Mouse (Mus musculus) right cerebral cortex, postnatal 4 days (tissue): ENCODE measurements at regions not wholly inside any gene's neighbourhood (a gene's known extent, or its start where the extent isn't known, plus 50 kb on each side); places are given as distances from the start of the nearest gene placed in this dataset.
A peak's percentile ranks its signal among the peaks of the same experiment; 100 is the strongest.

ENCODE experiments used
- DNase-seq: peaks from one replicate; pipeline ENCODE4 v3.0.0-alpha.2; 2022

DNA sequence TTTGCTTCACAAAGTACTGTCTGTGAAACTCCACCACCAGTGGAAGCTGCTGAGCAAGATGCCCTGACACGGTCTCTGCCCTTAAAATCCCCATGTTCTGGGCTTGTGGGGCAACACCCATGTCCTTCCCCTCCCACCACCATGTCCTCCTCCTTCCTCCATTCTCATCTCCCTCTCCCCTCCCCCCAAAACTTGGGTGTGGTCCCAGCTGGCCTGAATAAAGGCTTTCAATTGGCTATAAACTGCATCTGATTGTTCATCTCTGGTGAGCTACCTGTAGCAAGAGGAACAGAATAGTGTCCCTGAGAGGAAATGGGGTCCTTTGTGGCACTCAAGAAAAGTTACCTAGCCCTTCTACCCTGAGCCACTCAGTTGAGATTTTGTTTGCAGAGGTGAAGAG lies 91.8 kb downstream of the Slc16a9 start:
- DNase-seq: no peak

DNA sequence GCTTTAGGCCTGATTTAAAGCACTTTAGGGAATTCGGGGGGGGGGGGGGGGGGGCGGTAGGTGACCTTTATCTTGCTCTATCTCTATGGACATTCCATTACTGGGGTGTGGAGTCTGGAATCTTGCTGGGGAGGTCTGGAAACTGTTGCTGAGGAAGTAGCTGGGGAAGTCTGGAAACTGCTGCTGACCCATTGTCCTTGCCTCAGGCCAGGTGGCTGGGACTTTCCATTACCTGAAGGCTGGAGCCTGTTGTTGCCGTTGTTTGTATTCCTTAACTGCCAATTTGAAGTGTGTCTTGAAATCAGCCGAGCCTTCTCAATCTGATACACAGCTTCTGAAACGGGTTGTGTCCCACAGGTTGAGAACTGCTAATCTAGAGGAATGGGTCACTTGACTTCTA lies 80.9 kb upstream of the Fam13c start:
- DNase-seq: no peak

DNA sequence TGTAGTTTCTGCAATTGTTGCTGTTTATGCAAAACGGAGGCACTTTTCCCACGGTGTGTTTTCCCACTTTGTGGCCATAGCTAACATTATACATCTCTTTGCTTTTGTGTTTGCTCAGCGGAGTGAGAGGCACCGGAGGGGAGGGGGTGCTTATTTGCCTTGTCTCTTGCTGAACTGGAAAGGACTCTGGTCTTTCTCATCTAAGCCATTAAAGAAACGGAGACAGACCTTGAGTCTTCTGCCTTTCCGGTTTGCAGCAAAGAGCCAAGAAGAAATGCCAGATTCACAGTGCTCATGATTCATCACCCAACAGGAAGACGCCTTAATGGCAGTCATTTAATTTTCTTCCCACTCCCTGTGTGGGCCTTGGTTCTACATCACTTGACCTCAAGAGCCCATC lies 80.4 kb upstream of the Fam13c start:
- no peak for DNase-seq

DNA sequence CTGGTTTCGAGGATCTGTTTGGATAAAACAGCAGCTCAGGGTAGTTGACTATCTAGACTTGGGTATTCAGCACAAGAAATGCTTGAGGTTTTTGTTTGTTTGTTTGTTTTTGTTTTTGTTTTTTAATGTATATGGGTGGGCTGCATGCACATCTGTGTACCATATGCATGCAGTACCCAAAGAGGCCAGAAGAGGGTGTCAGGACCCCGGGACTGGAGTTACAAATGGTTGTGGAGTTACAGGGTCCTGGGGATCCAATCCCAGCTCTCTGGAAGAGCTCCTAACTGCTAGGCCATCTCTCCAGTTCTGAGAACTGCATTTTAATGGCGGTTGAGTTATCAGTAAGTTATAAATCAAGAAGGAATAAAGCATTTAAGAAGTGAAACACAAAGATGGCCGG lies 77.2 kb upstream of the Fam13c start:
- peak; percentile 43 for DNase-seq

GRCm38 (mm10) chr10:70364218-70364975 lies 75.9 kb upstream of the Fam13c start:
- DNase-seq: no peak

- DNase-seq: no peak
These were observed 75.3 kb upstream of the Fam13c start for GRCm38 (mm10) chr10:70364976-70365345.

DNA sequence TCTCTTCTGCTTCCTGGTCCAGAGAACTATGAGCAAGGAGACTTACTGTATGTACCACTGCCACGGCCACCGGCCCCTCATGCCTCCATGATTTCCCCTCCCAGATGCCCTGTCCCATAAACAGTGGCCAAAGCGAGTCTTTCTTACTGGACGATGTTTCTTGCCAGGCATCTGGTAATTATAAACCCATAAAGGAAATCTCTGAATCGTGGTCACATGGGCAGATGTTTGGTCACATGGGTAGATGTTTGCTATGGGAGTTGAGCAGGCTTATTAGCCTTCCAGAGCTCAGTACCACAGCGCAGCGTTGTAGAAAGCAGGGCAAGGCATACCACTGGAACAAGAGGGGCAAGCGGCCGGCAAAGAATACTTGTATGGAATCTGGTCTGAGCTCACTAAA lies 74.8 kb upstream of the Fam13c start:
- no peak for DNase-seq

DNA sequence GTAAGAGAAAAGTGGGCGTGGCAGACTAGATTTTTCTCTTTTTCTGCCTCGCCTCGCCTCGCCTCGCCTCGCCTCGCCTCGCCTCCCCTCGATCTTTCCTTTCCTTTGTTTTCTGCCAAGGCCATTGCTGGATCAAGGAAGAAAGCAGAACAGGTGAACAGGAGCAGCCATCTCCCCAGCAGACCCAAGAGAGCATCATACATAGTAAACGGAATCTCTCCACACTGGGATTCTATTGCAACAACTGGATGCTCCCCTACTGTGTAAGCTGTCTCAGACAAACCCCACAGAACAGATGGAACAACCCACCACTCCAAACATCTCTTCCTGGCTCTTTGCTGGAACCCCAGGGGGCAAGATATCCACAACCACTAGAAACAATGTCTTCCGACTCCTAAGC lies 72.4 kb upstream of the Fam13c start:
- DNase-seq: no peak

GRCm38 (mm10) chr10:70368685-70369084 lies 71.6 kb upstream of the Fam13c start:
- peak; percentile 68 for DNase-seq

DNA sequence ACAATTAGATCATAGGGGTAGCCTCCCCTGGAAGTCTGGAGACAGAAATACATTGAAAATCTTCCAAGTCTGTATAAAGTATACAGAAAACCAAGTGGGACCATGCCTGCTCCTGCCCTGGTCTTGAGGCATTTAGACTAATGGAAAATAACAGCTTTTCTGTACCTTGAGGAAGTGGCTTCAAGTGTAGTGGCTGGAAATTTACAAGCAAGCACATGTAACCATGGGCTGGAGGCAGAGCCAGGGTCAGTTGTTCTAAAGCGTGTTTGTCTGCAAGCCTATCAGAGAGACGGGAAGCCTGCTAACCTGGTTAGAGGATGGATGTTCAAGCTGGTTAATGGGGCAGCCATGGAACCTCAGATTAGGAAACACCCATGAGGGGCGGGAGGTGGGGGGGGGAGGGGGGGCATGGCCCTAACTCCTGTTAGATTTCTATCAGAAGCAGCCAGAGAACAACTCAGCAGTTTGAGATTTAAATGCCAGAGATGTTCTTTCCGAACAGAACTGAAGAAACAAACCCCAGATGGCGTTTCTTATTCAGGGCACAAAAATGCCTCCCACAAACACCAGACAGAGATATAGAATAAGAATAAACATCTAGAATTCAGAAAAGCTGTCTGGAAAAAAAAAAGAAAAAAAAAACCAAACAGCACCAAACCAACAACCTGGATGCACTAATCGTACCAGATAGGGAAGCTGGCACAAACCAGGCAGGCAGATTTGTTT lies 67.7 kb upstream of the Fam13c start:
- DNase-seq: no peak

DNA sequence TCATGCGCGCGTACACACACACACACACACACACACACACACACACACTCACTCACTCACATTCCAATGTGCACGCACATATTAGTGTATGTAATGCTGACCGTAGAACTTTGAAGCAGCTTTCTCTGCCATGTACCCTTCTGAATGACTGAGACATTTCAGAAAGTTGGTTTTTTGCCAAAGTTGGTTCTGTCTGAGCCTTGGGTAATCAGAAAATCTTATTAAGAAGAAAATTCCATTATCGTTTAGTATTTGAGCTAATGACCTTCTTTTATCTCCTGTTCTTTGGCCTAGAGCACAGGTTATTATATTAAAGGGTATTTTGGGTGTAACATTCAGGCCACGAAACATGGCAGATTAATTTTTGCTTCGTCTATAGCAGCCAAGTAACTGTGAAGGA lies 67.1 kb upstream of the Fam13c start:
- no peak for DNase-seq

- no peak for DNase-seq
These were observed 66.4 kb upstream of the Fam13c start for GRCm38 (mm10) chr10:70373836-70374235.

GRCm38 (mm10) chr10:70374726-70375125 lies 65.6 kb upstream of the Fam13c start:
- no peak for DNase-seq

DNA sequence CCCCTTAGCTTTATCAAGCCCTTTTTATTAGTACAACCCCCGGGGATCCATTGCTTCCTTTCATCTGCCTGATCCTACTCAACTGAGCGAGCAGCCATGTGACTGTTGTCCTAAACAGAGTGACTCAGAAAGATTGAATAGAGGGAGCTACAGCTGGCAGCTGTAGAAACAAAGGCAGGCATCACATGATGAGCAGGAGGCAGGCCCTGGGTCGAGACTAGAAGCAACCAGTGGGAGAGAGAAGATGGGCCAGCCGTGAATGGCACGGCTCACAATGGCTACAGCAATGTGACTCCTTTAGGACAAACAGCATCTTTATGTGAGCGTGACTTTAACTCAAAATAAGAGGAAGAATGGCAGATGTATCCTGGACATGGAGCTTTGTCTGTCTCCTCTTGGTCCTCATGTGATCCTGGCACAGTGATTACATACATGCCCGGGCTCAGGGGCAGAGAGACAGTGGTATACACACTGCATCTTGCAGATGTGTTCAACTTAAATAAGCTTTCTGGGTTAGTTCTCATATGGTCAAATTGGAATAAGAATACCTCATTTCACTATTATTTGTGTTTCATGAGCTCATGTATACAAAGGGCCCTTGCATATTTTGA lies 60.1 kb upstream of the Fam13c start:
- DNase-seq: no peak

DNA sequence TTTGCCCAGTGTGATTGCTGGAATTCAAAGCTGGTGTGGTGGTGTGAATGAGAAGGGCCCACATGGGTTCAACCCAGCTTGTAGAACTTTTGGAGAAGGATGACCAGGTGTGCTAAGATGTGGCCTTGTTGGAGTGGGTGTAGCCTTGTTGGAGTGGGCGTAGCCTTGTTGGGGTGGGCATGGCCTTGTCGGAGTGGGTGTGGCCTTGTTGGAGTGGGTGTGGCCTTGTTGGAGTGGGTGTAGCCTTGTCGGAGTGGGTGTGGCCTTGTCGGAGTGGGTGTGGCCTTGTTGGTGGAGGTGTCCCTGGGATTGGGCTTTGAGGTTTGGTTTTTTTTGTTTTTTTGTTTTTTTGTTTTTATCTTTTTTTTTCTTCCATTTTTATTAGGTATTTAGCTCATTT lies 55.6 kb upstream of the Fam13c start:
- no peak for DNase-seq

DNA sequence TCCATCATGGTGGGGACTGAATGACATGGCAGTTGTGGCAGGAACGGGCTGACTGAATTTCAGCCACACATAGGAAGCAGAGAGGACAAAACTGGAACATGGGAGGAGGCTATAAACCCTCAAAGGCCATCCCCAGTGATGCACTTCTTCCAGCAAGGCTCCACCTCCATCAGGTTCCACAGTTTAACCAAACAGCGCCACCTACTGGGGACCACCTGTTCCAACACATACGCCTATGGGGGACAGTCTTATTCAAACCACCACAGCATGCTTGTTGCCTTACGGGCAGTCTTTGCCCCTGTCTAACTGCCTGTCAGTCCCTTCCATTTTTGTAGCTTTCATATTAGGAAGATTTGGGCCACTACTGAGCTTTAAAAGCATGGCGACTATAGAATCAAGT lies 52.6 kb upstream of the Fam13c start:
- DNase-seq: no peak
